Mouse (Mus musculus): ENCODE results near the gene Slc40a1. TPM values are rescaled to one million over a fixed set of nuclear protein-coding genes. Genes with fewer than 3 reads are reported as not detected.

The Slc40a1 gene
- polyA plus RNA-seq (2014; fragmentation: Nextera tagmentation; extraction: Ambion mirVana) = 83.4 and 99.7 TPM in 2 replicates

- Histone ChIP-seq H3K9me3 (ENCODE audit: control insufficient read depth, low read length) (no peaks in the 10 kb centered on the region), H3K36me3 (ENCODE audit: control insufficient read depth, insufficient read depth, low read length) (no peaks in the 10 kb centered on the region), H3K27me3 (replicated peaks; ENCODE audit: control insufficient read depth, insufficient read depth, low read length) (no peaks in the 10 kb centered on the region), H3K9ac (ENCODE audit: low read depth, low read length) (peak within 1 kb of the TSS; percentile 83), H3K4me3 (ENCODE audit: low read depth, low read length) (peak within 1 kb of the TSS; percentile 88), H3K4me2 (peak within 1 kb of the TSS; percentile 86), H3K27ac (ENCODE audit: low read depth, low read length) (peak within 1 kb of the TSS; percentile 95), H3K4me1 (replicated peaks; ENCODE audit: control insufficient read depth, insufficient read depth, low read length) (peaks cover 14% of the 10 kb centered on the region)
- ATAC-seq (replicated peaks; ENCODE audit: low FRiP score) = peak; percentile 93
- DNase-seq (ENCODE audit: low spot score) = peak; percentile 47
- WGBS = 11% methylated on average over 9 of the region's 9 CpGs
Observed at GRCm38 (mm10) chr1:45926393-45926763, at the start of gene Slc40a1. Gene Slc40a1 (minus strand): TSS chr1:45926523.

- H3K4me2 ChIP-seq = no peak overlapping the region
- no peak overlapping the region for H3K4me3 ChIP-seq (ENCODE audit: low read depth, low read length)
- H3K4me1 ChIP-seq (replicated peaks; ENCODE audit: control insufficient read depth, insufficient read depth, low read length) = no peaks in the 10 kb centered on the region
- WGBS = 67% methylated on average over 4 of the region's 4 CpGs
- H3K9ac ChIP-seq (ENCODE audit: low read depth, low read length) = no peak overlapping the region
- ATAC-seq (replicated peaks; ENCODE audit: low FRiP score) = no peak
- no peak for DNase-seq (ENCODE audit: low spot score)
- H3K27ac ChIP-seq (ENCODE audit: low read depth, low read length) = no peak overlapping the region
- H3K27me3 ChIP-seq (replicated peaks; ENCODE audit: control insufficient read depth, insufficient read depth, low read length) = no peaks in the 10 kb centered on the region
- no peaks in the 10 kb centered on the region for H3K36me3 ChIP-seq (ENCODE audit: control insufficient read depth, insufficient read depth, low read length)
- H3K9me3 ChIP-seq (ENCODE audit: control insufficient read depth, low read length) = no peaks in the 10 kb centered on the region
Observed at GRCm38 (mm10) chr1:45971314-45971713, 45.0 kb upstream of the Slc40a1 start.

GRCm38 (mm10) chr1:45948988-45949387, 22.7 kb upstream of the Slc40a1 start:
- no peak for DNase-seq (ENCODE audit: low spot score)
- no peak overlapping the region for H3K9ac ChIP-seq (ENCODE audit: low read depth, low read length)
- H3K27ac ChIP-seq (ENCODE audit: low read depth, low read length) = no peak overlapping the region
- WGBS = 57% methylated on average over 2 of the region's 2 CpGs
- H3K4me1 ChIP-seq (replicated peaks; ENCODE audit: control insufficient read depth, insufficient read depth, low read length) = no peaks in the 10 kb centered on the region
- no peak for ATAC-seq (replicated peaks; ENCODE audit: low FRiP score)
- no peaks in the 10 kb centered on the region for H3K27me3 ChIP-seq (replicated peaks; ENCODE audit: control insufficient read depth, insufficient read depth, low read length)
- H3K4me2 ChIP-seq = no peak overlapping the region
- no peak overlapping the region for H3K4me3 ChIP-seq (ENCODE audit: low read depth, low read length)
- H3K9me3 ChIP-seq (ENCODE audit: control insufficient read depth, low read length) = no peaks in the 10 kb centered on the region
- no peaks in the 10 kb centered on the region for H3K36me3 ChIP-seq (ENCODE audit: control insufficient read depth, insufficient read depth, low read length)

DNA sequence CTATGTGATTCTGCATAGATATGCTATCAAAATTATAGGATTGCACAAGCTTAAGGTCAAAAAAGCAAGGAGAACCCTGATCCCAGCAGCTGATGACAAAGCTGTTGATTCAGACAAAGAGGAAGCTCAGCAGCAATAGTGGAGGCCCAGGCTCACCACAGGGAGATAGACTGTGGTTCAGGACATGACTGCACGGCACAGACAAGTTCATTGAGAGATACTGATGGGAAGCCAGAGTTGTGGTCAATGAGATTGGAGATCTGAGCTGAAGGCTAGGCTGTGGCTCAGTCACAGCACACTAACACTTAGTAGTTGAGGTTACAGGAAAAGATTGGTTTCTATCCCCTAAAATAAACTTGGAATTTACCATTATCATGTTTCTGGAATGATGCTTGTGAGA, 21.5 kb upstream of the Slc40a1 start:
- no peak overlapping the region for H3K4me2 ChIP-seq
- 28% methylated on average over 1 of the region's 1 CpGs for WGBS
- no peak overlapping the region for H3K4me3 ChIP-seq (ENCODE audit: low read depth, low read length)
- ATAC-seq (replicated peaks; ENCODE audit: low FRiP score) (no peak), DNase-seq (ENCODE audit: low spot score) (no peak)
- no peak overlapping the region for H3K27ac ChIP-seq (ENCODE audit: low read depth, low read length)
- H3K9me3 ChIP-seq (ENCODE audit: control insufficient read depth, low read length) = no peaks in the 10 kb centered on the region
- H3K9ac ChIP-seq (ENCODE audit: low read depth, low read length) = no peak overlapping the region
- no peaks in the 10 kb centered on the region for H3K36me3 ChIP-seq (ENCODE audit: control insufficient read depth, insufficient read depth, low read length)
- no peaks in the 10 kb centered on the region for H3K27me3 ChIP-seq (replicated peaks; ENCODE audit: control insufficient read depth, insufficient read depth, low read length)
- H3K4me1 ChIP-seq (replicated peaks; ENCODE audit: control insufficient read depth, insufficient read depth, low read length) = no peaks in the 10 kb centered on the region

- no peak overlapping the region for H3K4me3 ChIP-seq (ENCODE audit: low read depth, low read length)
- DNase-seq (ENCODE audit: low spot score) = no peak
Observed at GRCm38 (mm10) chr1:45931127-45931526, 4.8 kb upstream of the Slc40a1 start.

DNA sequence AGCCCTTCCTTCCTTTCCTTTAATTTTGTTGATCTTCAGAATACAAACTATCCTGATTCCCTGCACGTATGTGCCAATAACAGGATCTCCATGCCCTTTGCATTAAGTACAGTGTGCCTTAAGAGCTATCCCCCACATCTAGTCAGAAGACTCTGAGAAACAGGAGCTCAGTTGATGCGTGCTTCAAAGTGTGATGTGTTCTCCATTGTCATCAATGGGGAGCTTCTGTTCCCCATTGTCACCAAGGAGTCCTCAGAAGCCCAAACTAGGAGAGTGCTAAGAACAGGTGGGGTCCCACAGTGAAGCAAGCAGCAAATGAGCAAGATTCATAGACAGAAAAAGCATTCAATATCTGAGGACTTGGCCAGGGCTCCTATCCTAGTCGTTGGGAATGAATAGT, 588 bp upstream of the Slc40a1 start:
- Histone ChIP-seq H3K4me2 (peak overlapping the region; percentile 86), H3K27ac (ENCODE audit: low read depth, low read length) (peak overlapping the region; percentile 95), H3K9me3 (ENCODE audit: control insufficient read depth, low read length) (no peaks in the 10 kb centered on the region), H3K36me3 (ENCODE audit: control insufficient read depth, insufficient read depth, low read length) (no peaks in the 10 kb centered on the region), H3K4me1 (replicated peaks; ENCODE audit: control insufficient read depth, insufficient read depth, low read length) (peaks cover 14% of the 10 kb centered on the region), H3K4me3 (ENCODE audit: low read depth, low read length) (no peak overlapping the region), H3K9ac (ENCODE audit: low read depth, low read length) (peak overlapping the region; percentile 83), H3K27me3 (replicated peaks; ENCODE audit: control insufficient read depth, insufficient read depth, low read length) (no peaks in the 10 kb centered on the region)
- ATAC-seq (replicated peaks; ENCODE audit: low FRiP score) (0 out of 2 replicates have a peak, but pooled peaks have one; percentile 8), DNase-seq (ENCODE audit: low spot score) (no peak)
- WGBS = 30% methylated on average over 3 of the region's 3 CpGs

More at GRCm38 (mm10) chr1:45931127-45931526, 4.8 kb upstream of the Slc40a1 start:
- peaks cover 10% of the 10 kb centered on the region for H3K4me1 ChIP-seq (replicated peaks; ENCODE audit: control insufficient read depth, insufficient read depth, low read length)
- H3K9me3 ChIP-seq (ENCODE audit: control insufficient read depth, low read length) = no peaks in the 10 kb centered on the region
- H3K27me3 ChIP-seq (replicated peaks; ENCODE audit: control insufficient read depth, insufficient read depth, low read length) = no peaks in the 10 kb centered on the region
- H3K9ac ChIP-seq (ENCODE audit: low read depth, low read length) = no peak overlapping the region
- ATAC-seq (replicated peaks; ENCODE audit: low FRiP score) = no peak
- no peak overlapping the region for H3K27ac ChIP-seq (ENCODE audit: low read depth, low read length)
- no peaks in the 10 kb centered on the region for H3K36me3 ChIP-seq (ENCODE audit: control insufficient read depth, insufficient read depth, low read length)
- no peak overlapping the region for H3K4me2 ChIP-seq

GRCm38 (mm10) chr1:45925500-45926392, 577 bp downstream of the Slc40a1 start:
- ATAC-seq (replicated peaks; ENCODE audit: low FRiP score) = peak; percentile 89
- H3K27ac ChIP-seq (ENCODE audit: low read depth, low read length) = peak overlapping the region; percentile 95
- peak; percentile 84 for DNase-seq (ENCODE audit: low spot score)
- no peaks in the 10 kb centered on the region for H3K36me3 ChIP-seq (ENCODE audit: control insufficient read depth, insufficient read depth, low read length)
- H3K4me3 ChIP-seq (ENCODE audit: low read depth, low read length) = peak overlapping the region; percentile 88
- H3K9ac ChIP-seq (ENCODE audit: low read depth, low read length) = peak overlapping the region; percentile 83
- under 1% methylated on average over 53 of the region's 53 CpGs for WGBS
- H3K9me3 ChIP-seq (ENCODE audit: control insufficient read depth, low read length) = no peaks in the 10 kb centered on the region
- peaks cover 14% of the 10 kb centered on the region for H3K4me1 ChIP-seq (replicated peaks; ENCODE audit: control insufficient read depth, insufficient read depth, low read length)
- H3K4me2 ChIP-seq = peak overlapping the region; percentile 86
- H3K27me3 ChIP-seq (replicated peaks; ENCODE audit: control insufficient read depth, insufficient read depth, low read length) = no peaks in the 10 kb centered on the region

- ATAC-seq (replicated peaks; ENCODE audit: low FRiP score) (peak; percentile 31), DNase-seq (ENCODE audit: low spot score) (no peak)
- peak overlapping the region; percentile 88 for H3K4me3 ChIP-seq (ENCODE audit: low read depth, low read length)
- H3K9ac ChIP-seq (ENCODE audit: low read depth, low read length) = peak overlapping the region; percentile 83
- peak overlapping the region; percentile 86 for H3K4me2 ChIP-seq
- H3K4me1 ChIP-seq (replicated peaks; ENCODE audit: control insufficient read depth, insufficient read depth, low read length) = peaks cover 14% of the 10 kb centered on the region
- no peaks in the 10 kb centered on the region for H3K9me3 ChIP-seq (ENCODE audit: control insufficient read depth, low read length)
- H3K27me3 ChIP-seq (replicated peaks; ENCODE audit: control insufficient read depth, insufficient read depth, low read length) = no peaks in the 10 kb centered on the region
- 4% methylated on average over 7 of the region's 7 CpGs for WGBS
- no peaks in the 10 kb centered on the region for H3K36me3 ChIP-seq (ENCODE audit: control insufficient read depth, insufficient read depth, low read length)
- H3K27ac ChIP-seq (ENCODE audit: low read depth, low read length) = no peak overlapping the region
Observed at GRCm38 (mm10) chr1:45925131-45925499, 1.2 kb downstream of the Slc40a1 start.

DNA sequence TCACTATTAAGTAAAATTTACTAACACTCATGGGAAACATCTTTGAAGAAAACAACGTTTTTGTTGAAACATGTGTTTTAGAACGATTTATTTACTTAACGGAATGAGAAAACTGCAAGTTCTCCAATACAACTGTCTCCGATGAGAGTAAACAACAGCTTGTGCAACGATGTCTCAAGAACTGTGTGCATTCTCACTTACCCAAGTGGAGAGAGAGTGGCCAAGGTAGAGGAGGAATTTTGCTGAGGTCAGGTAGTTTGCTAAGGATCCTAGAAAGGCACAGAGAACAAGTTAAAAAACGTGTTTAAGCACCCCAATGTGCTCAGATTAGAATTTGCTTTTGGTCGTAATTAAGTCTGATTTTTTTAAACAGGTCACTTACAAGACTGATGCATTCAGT, 1.8 kb downstream of the Slc40a1 start:
- Histone ChIP-seq H3K27ac (ENCODE audit: low read depth, low read length) (no peak overlapping the region), H3K27me3 (replicated peaks; ENCODE audit: control insufficient read depth, insufficient read depth, low read length) (no peaks in the 10 kb centered on the region), H3K4me3 (ENCODE audit: low read depth, low read length) (peak overlapping the region; percentile 88), H3K4me1 (replicated peaks; ENCODE audit: control insufficient read depth, insufficient read depth, low read length) (peaks cover 14% of the 10 kb centered on the region), H3K4me2 (peak overlapping the region; percentile 86), H3K36me3 (ENCODE audit: control insufficient read depth, insufficient read depth, low read length) (no peaks in the 10 kb centered on the region), H3K9me3 (ENCODE audit: control insufficient read depth, low read length) (no peaks in the 10 kb centered on the region), H3K9ac (ENCODE audit: low read depth, low read length) (no peak overlapping the region; the same call in 1 of the 2 replicates)
- ATAC-seq (replicated peaks; ENCODE audit: low FRiP score) (no peak), DNase-seq (ENCODE audit: low spot score) (no peak)
- 59% methylated on average over 7 of the region's 7 CpGs for WGBS
